Mouse (Mus musculus): ENCODE measurements at regions not wholly inside any gene's neighbourhood (a gene's known extent, or its start where the extent isn't known, plus 50 kb on each side); places are given as distances from the start of the nearest gene placed in this dataset.

GRCm38 (mm10) chr1:42352389-42352788 lies 343.2 kb upstream of the Pou3f3 start:
- H3K36me3 ChIP-seq, result no peaks in the 10 kb centered on the region
- no peak overlapping the region for H3K9ac ChIP-seq
- ATAC-seq (ENCODE audit: low read depth) (no peak), DNase-seq (no peak)
- no peaks in the 10 kb centered on the region for H3K4me1 ChIP-seq (replicated peaks)
- H3K27me3 ChIP-seq, result no peaks in the 10 kb centered on the region
- H3K4me3 ChIP-seq (replicated peaks), result no peak overlapping the region
- H3K9me3 ChIP-seq (replicated peaks), result no peaks in the 10 kb centered on the region
- no peak overlapping the region for H3K4me2 ChIP-seq
- H3K27ac ChIP-seq, result no peak overlapping the region
- WGBS (ENCODE audit: insufficient replicate concordance), result 67% methylated on average over 13 of the region's 13 CpGs

DNA sequence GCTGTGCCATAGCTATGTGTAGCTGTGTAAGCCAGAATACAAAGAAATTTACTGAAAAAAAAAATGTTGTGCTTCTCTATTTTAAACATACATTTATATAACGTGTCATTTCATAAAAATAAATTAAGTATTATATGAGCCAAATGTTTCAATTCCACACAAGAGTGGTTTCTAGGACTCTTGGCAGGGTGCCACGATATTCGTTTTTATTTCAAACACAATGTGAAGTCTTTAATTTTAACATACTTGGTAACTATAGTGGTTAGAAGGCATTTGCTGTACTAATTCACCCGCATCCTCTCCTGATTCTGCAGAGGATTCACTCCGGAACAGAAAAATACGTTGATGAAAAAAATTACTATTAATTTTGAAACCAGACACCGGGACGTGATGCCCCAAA lies 342.5 kb upstream of the Pou3f3 start:
- H3K27ac ChIP-seq, result no peak overlapping the region
- H3K27me3 ChIP-seq, result no peaks in the 10 kb centered on the region
- H3K4me2 ChIP-seq, result no peak overlapping the region
- no peak overlapping the region for H3K9ac ChIP-seq
- DNase-seq (no peak), ATAC-seq (ENCODE audit: low read depth) (no peak)
- WGBS (ENCODE audit: insufficient replicate concordance), result 74% methylated on average over 8 of the region's 8 CpGs
- no peaks in the 10 kb centered on the region for H3K36me3 ChIP-seq
- no peak overlapping the region for H3K4me3 ChIP-seq (replicated peaks)
- H3K9me3 ChIP-seq (replicated peaks), result no peaks in the 10 kb centered on the region
- H3K4me1 ChIP-seq (replicated peaks), result no peaks in the 10 kb centered on the region

- H3K4me2 ChIP-seq, result no peak overlapping the region
- DNase-seq (no peak), ATAC-seq (ENCODE audit: low read depth) (no peak)
- 69% methylated on average over 6 of the region's 6 CpGs for WGBS (ENCODE audit: insufficient replicate concordance)
- H3K27me3 ChIP-seq, result no peaks in the 10 kb centered on the region
- H3K9ac ChIP-seq, result no peak overlapping the region
- no peaks in the 10 kb centered on the region for H3K36me3 ChIP-seq
- H3K27ac ChIP-seq, result no peak overlapping the region
- no peak overlapping the region for H3K4me3 ChIP-seq (replicated peaks)
- no peaks in the 10 kb centered on the region for H3K9me3 ChIP-seq (replicated peaks)
- H3K4me1 ChIP-seq (replicated peaks), result no peaks in the 10 kb centered on the region
These were observed 341.5 kb upstream of the Pou3f3 start for GRCm38 (mm10) chr1:42354020-42354419.

DNA sequence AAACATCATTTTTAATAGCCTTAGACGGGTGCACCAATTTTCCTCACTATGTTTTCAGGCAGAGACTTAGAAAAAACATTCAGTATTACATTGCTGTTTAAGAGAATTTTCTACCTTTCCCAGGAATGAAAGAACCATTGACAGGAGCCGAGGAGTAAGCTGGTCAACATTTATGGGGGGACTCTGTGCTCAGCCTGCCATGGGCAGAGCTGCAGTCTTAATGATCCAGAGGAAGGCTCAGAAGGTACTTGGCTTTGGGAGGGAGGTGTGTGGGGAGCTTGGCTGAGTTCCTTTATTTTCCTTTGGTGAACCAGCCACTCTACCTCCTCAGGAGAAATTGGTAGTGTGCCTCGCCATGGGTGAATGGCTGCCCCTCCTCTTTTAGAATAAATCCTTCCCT lies 333.1 kb upstream of the Pou3f3 start:
- no peak overlapping the region for H3K4me2 ChIP-seq
- H3K4me1 ChIP-seq (replicated peaks), result no peaks in the 10 kb centered on the region
- no peaks in the 10 kb centered on the region for H3K27me3 ChIP-seq
- H3K9me3 ChIP-seq (replicated peaks), result no peaks in the 10 kb centered on the region
- DNase-seq (no peak), ATAC-seq (ENCODE audit: low read depth) (no peak)
- H3K4me3 ChIP-seq (replicated peaks), result no peak overlapping the region
- WGBS (ENCODE audit: insufficient replicate concordance), result 68% methylated on average over 3 of the region's 3 CpGs
- H3K27ac ChIP-seq, result no peak overlapping the region
- no peaks in the 10 kb centered on the region for H3K36me3 ChIP-seq
- no peak overlapping the region for H3K9ac ChIP-seq

GRCm38 (mm10) chr1:42365648-42366324 lies 329.8 kb upstream of the Pou3f3 start:
- no peaks in the 10 kb centered on the region for H3K36me3 ChIP-seq
- no peaks in the 10 kb centered on the region for H3K9me3 ChIP-seq (replicated peaks)
- H3K9ac ChIP-seq, result no peak overlapping the region
- no peak for DNase-seq
- no peaks in the 10 kb centered on the region for H3K4me1 ChIP-seq (replicated peaks)
- no peaks in the 10 kb centered on the region for H3K27me3 ChIP-seq
- WGBS (ENCODE audit: insufficient replicate concordance), result 60% methylated on average over 4 of the region's 4 CpGs
- H3K4me2 ChIP-seq, result no peak overlapping the region
- no peak overlapping the region for H3K4me3 ChIP-seq (replicated peaks)
- ATAC-seq (ENCODE audit: low read depth), result no peak
- no peak overlapping the region for H3K27ac ChIP-seq

DNA sequence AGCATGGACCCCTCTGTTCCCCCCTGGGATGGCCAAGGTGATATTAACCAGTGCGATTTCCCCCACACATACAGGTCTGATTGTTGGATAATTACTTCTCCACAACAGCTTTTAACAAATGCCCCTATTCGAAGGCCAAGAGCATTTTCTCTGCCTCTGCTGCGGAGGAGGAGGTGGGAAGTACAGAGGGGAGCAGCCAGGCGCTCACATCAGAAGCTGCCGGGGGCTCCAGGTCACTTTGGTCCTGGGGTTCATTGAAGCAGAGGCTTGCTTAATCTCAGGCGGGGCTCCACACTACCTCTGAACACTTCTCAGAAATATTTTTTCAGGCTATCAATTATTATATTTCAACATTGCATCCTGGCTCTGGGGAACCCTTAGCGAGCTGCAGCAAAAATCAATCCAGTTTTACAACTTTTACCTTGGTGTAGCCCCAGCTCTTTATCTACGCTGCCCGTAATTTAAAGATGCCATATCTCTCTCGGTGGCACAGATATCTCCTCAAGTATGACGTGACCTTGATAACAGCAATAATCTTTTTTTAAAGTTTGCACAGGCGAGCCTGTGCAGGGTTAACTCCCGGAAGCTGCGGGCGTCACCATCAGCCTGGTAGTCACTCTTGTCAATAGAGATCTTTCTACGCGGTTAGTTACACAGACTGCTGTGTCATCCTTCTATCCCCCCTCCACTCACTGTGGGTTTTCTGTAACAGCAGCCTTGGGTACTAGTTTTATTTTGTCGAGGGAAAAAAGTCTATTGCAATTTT lies 307.5 kb upstream of the Pou3f3 start:
- Histone ChIP-seq H3K9me3 (replicated peaks) (no peaks in the 10 kb centered on the region), H3K36me3 (no peaks in the 10 kb centered on the region), H3K9ac (no peak overlapping the region), H3K27me3 (no peaks in the 10 kb centered on the region), H3K4me3 (replicated peaks) (no peak overlapping the region), H3K27ac (no peak overlapping the region), H3K4me2 (no peak overlapping the region), H3K4me1 (replicated peaks) (no peaks in the 10 kb centered on the region)
- WGBS (ENCODE audit: insufficient replicate concordance), result 33% methylated on average over 18 of the region's 18 CpGs
- no peak for DNase-seq
- ATAC-seq (ENCODE audit: low read depth), result no peak

GRCm38 (mm10) chr1:42388740-42389139 lies 306.8 kb upstream of the Pou3f3 start:
- Histone ChIP-seq H3K4me2 (no peak overlapping the region), H3K4me1 (replicated peaks) (no peaks in the 10 kb centered on the region), H3K9ac (no peak overlapping the region), H3K27me3 (no peaks in the 10 kb centered on the region), H3K9me3 (replicated peaks) (no peaks in the 10 kb centered on the region), H3K27ac (no peak overlapping the region), H3K4me3 (replicated peaks) (no peak overlapping the region), H3K36me3 (no peaks in the 10 kb centered on the region)
- 70% methylated on average over 6 of the region's 6 CpGs for WGBS (ENCODE audit: insufficient replicate concordance)
- no peak for DNase-seq
- ATAC-seq (ENCODE audit: low read depth), result no peak

DNA sequence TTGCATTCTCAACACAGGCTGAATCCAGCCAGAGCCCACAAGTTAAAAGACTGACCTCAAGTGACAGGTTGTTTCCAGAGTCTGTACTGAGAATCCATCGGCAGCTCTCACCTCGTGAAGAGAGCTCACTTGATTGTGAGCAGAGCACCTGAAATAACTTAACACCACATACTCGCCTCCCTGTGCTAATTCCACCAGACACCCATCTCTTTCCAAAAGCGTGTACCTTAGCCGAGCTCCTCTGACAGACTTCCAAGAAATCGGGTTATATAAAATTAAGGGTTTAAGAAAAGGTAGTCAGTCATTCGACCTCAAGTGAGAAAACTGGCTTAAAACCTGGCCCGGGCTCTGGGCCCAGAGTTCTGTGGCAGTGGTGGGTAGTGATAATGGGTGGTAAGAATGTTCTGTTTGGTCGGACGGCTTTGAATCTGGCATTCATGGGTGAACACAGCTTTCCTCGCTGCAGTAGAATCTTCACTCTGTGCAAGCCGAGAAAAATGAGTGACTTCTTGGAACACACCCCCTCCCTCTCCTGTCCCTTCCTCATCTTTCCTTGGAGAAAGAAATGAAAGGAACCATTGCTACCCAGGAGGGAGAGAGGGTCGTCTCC lies 299.8 kb upstream of the Pou3f3 start:
- Histone ChIP-seq H3K27ac (no peak overlapping the region), H3K9ac (no peak overlapping the region), H3K27me3 (no peaks in the 10 kb centered on the region), H3K36me3 (no peaks in the 10 kb centered on the region), H3K4me1 (replicated peaks) (no peaks in the 10 kb centered on the region), H3K9me3 (replicated peaks) (no peaks in the 10 kb centered on the region), H3K4me2 (no peak overlapping the region), H3K4me3 (replicated peaks) (no peak overlapping the region)
- DNase-seq, result no peak
- no peak for ATAC-seq (ENCODE audit: low read depth)
- 72% methylated on average over 13 of the region's 13 CpGs for WGBS (ENCODE audit: insufficient replicate concordance)

DNA sequence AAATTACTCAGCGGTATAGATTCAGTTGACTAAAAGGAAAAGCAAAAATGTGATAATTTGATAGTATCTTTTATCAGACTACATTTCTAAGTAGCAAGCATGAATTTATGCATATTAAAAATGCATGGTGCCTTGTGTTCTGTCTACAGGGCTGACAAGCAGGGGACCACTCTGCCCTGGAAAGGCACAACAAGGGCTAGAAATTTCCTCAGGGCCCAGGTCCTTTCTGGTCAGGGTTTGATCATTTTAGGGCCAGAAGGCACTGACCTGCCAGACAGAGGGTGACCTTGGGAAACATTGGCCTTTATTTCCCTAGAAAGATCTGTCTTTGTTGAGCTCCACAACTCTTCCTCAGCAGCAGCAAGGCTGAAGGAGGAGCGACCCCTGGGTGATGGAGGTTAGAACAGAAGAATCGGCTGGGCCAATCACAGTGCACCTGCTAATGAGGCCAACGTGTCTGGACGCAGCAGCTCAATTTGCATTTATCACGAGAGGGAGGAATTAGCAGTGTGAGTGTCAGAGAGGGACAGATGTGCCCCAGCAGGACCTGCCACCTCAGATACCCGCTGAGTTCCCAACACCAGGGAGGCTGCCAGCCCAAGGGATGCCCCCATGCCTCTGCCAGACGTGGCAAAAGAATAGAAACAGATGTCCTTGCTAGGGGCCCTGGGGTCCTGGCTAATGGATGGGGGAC lies 297.0 kb upstream of the Pou3f3 start:
- H3K9ac ChIP-seq, result no peak overlapping the region
- H3K36me3 ChIP-seq, result no peaks in the 10 kb centered on the region
- no peak overlapping the region for H3K27ac ChIP-seq
- ATAC-seq (ENCODE audit: low read depth), result no peak
- H3K27me3 ChIP-seq, result no peaks in the 10 kb centered on the region
- no peak for DNase-seq
- H3K4me2 ChIP-seq, result no peak overlapping the region
- no peaks in the 10 kb centered on the region for H3K4me1 ChIP-seq (replicated peaks)
- no peaks in the 10 kb centered on the region for H3K9me3 ChIP-seq (replicated peaks)
- WGBS (ENCODE audit: insufficient replicate concordance), result 32% methylated on average over 8 of the region's 8 CpGs
- no peak overlapping the region for H3K4me3 ChIP-seq (replicated peaks)

DNA sequence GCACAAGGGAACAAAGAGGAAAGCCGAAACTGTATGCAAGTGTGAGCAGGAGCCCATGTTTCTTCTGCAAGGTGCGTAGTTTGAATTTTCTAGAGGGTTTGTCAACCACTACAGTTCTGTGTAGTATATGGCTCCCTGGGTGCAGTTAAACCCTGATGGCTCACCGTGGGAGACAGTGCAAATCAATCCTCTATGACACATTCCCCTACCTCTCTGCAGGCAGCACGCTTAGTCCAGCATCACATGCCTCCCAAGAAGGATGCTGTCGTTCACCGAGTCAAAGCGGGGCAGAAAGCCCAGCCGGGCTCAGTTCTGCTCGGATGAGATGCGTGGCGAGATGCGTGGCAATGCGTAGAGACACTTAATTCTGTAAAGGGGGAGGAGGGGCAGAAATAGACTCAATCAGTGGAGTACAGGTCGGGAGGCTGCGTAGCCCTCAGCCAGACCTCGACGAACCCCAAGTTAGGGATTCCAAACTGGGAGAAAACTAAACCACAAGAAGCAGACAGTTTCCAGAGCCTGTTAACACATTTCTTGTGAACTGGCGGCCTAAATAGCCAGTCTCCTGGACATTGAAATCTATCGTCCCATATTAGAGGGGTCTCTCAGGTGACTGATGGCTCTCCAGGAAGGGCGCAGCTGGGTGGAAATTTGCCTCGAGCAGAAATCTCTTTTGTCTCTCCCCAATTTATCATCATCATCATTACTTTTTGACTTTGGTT lies 279.6 kb upstream of the Pou3f3 start:
- H3K4me3 ChIP-seq (replicated peaks), result no peak overlapping the region
- ATAC-seq (ENCODE audit: low read depth) (no peak), DNase-seq (no peak)
- H3K4me1 ChIP-seq (replicated peaks), result no peaks in the 10 kb centered on the region
- H3K27me3 ChIP-seq, result no peaks in the 10 kb centered on the region
- no peak overlapping the region for H3K27ac ChIP-seq
- H3K9me3 ChIP-seq (replicated peaks), result no peaks in the 10 kb centered on the region
- no peak overlapping the region for H3K4me2 ChIP-seq
- WGBS (ENCODE audit: insufficient replicate concordance), result 67% methylated on average over 21 of the region's 21 CpGs
- no peaks in the 10 kb centered on the region for H3K36me3 ChIP-seq
- H3K9ac ChIP-seq, result no peak overlapping the region

Data from liver, embryonic 13.5 days (tissue).